Mouse (Mus musculus): ENCODE data around the gene Mat2a. TPM values are rescaled to one million over a fixed set of nuclear protein-coding genes. Genes with fewer than 3 reads are reported as not detected.

Gene Mat2a
- total RNA-seq, 2 experiments from 2014 or later, result 186 to 194 TPM

GRCm38 (mm10) chr6:72410003-72410402, 29.4 kb downstream of the Mat2a start:
- no peak for DNase-seq (ENCODE audit: extremely low spot score in 1 of 2, low spot score in 2 of 2)
- Histone ChIP-seq H3K4me3 (no peak overlapping the region), H3K27ac (no peak overlapping the region)
- TF ChIP-seq CTCF (IDR thresholded peaks at IDR 0.05), result no peak
- intact Hi-C loops (cut with DNase I), result no loop called here

DNA sequence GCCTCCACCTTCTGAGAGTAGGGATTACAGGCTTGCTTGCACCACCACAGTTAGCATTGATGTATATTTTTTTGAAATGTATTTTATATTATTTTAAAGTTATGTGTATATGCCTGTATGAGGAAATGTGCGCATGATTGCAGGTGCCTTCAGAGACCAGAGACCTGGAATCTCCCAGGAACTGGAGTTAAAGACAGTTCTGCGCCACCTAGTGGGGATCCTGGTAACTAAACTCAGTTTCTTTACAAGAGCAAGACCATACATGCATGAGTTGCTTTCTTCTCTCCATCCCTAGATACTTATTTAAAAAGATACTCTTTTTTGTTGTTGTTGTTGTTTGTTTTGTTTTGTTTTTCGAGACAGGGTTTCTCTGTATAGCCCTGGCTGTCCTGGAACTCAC, 29.8 kb downstream of the Mat2a start:
- intact Hi-C loops (cut with DNase I), result loop anchor here (2.0 kb wide), 1 partner anchor 47 kb away; no protein-coding TSS in a partner anchor
- DNase-seq (ENCODE audit: extremely low spot score in 1 of 2, low spot score in 2 of 2), result peak; percentile 50 to 62
- H3K4me3 ChIP-seq, result no peak overlapping the region
- TF ChIP-seq CTCF (IDR thresholded peaks at IDR 0.05), result peak; percentile 68
- no peak overlapping the region for H3K27ac ChIP-seq

GRCm38 (mm10) chr6:72407119-72407518, 32.2 kb downstream of the Mat2a start:
- DNase-seq (ENCODE audit: extremely low spot score in 1 of 2, low spot score in 2 of 2), result peak; percentile 70 to 83
- Histone ChIP-seq H3K4me3 (no peak overlapping the region), H3K27ac (no peak overlapping the region)
- peak; percentile 85 for TF ChIP-seq CTCF (IDR thresholded peaks at IDR 0.05)
- intact Hi-C loops (cut with DNase I), result no loop called here

DNA sequence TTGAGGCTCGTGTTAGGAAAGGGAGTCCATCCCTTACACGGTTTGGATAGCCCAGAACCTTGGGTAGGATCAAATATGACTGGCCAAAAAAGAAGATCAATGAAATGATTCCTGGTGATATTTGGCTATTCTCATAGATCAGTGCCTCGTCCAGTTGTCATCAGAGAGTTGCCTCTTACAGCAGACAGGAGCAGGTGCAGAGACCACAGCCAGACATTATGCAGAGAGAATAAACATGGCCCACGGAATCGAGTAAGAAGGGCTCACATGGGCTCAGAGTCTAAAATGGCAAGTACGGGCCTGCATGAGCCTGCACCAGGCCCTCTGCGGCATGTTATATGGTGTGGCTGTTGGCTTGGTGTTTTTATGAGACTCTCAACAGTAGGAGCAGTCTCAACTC, 34.0 kb downstream of the Mat2a start:
- Histone ChIP-seq H3K4me3 (no peak overlapping the region), H3K27ac (no peak overlapping the region)
- no peak for TF ChIP-seq CTCF (IDR thresholded peaks at IDR 0.05)
- no peak for DNase-seq (ENCODE audit: extremely low spot score in 1 of 2, low spot score in 2 of 2)
- intact Hi-C loops (cut with DNase I), result no loop called here

DNA sequence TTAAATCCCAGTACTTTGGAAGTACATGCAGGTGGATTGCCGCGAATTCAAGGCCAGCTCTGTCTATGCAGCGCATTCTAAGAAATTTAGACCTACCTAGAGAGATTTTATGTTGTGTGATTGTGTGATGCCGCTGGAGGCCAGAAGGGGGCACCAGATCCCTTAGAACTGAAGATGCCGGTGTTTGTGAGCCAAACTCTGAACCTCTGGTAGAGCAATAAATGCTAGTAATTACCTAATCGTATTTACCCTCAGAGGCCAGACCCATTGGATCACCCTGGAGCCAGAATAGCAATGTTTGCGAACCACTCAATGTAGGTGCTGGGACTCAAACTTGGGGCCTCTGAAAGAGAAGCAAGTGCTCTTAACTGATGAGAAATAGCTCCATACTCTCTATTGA, 37.5 kb downstream of the Mat2a start:
- intact Hi-C loops (cut with DNase I), result no loop called here
- peak; percentile 63 to 67 for DNase-seq (ENCODE audit: extremely low spot score in 1 of 2, low spot score in 2 of 2)
- Histone ChIP-seq H3K27ac (no peak overlapping the region), H3K4me3 (no peak overlapping the region)
- peak; percentile 86 for TF ChIP-seq CTCF (IDR thresholded peaks at IDR 0.05)

DNA sequence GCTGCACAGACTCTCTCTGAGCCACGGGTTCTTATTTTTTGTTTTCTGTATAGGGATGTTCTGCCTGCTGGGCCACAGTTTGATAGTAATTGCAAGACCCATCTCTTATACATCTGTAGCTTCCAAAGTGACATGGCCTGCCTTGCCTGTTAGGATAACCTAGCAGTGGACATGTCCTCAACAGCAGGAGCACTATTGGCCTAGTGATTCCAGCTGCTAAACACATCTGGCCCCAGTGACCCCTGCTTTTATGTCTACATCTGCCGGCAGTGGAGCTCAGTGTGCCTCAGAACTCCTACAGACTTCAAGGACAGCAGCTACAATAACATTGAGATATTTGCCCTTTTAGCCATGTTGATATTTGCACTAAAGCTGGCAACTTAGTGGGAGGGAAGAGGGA, 39.4 kb downstream of the Mat2a start:
- Histone ChIP-seq H3K4me3 (no peak overlapping the region), H3K27ac (no peak overlapping the region)
- intact Hi-C loops (cut with DNase I), result no loop called here
- no peak for TF ChIP-seq CTCF (IDR thresholded peaks at IDR 0.05)
- no peak for DNase-seq (ENCODE audit: extremely low spot score in 1 of 2, low spot score in 2 of 2)

GRCm38 (mm10) chr6:72396837-72397251, 42.5 kb downstream of the Mat2a start:
- TF ChIP-seq CTCF (IDR thresholded peaks at IDR 0.05), result no peak
- no peak for DNase-seq (ENCODE audit: extremely low spot score in 1 of 2, low spot score in 2 of 2)
- intact Hi-C loops (cut with DNase I), result no loop called here
- H3K4me3 ChIP-seq, result no peak overlapping the region
- H3K27ac ChIP-seq, result no peak overlapping the region

DNA sequence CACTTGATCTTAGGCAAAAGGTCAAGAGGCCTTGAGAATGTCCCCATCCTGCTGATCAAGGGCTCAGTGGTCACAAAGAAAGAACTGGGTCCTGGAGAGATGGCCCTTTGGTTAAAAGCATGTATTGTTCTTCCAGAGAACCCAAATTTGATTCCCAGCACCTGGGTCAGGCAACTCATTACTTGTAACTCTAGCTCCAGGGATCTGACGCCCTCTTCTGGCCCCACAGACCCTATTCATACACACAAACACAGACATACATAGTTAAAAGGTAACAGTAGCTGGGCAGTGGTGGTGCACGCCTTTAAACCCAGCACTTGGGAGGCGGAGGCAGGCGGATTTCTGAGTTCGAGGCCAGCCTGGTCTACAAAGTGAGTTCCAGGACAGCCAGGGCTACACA, 47.0 kb downstream of the Mat2a start:
- intact Hi-C loops (cut with DNase I), result no loop called here

DNA sequence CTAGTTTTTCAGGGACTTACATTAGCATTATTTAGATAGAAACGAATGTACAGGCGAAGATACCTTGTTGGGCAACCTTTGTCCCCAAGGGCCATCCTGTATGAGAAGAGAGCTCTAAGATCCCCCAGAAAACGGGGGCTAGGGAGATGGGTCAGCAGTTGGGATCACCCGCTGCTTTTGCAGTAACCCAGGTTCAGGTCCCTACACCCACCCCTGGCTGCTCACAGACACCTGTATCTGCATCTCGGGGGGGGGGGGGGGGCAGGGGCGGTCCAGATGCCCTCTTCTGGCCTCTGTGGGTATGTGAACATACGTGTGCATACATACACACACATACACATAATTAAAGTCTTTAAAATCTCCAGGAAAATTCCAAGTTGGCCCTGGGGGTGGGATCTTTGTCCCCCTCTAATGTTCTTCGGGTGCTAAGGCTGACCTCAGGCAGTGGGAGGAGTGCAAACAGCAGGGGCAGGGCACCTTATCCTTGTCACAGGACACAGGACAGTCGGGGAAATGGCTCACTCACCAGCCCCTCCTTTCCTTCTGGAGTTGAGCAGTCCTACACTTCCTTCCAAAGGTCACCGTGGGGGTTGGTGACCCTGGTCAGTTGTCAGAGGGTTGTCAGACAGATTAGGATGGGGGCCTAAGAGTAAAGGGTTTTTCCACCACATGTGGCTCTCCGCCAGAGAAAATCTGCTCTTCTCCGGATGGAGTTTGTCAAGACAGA, 48.4 kb downstream of the Mat2a start:
- H3K4me3 ChIP-seq, result peak overlapping the region; percentile 47
- intact Hi-C loops (cut with DNase I), result no loop called here
- no peak for TF ChIP-seq CTCF (IDR thresholded peaks at IDR 0.05)
- peak overlapping the region; percentile 76 for H3K27ac ChIP-seq
- DNase-seq (ENCODE audit: extremely low spot score in 1 of 2, low spot score in 2 of 2), result no peak

More for the DNA sequence above, 47.0 kb downstream of the Mat2a start:
- Histone ChIP-seq H3K27ac (no peak overlapping the region), H3K4me3 (no peak overlapping the region)
- TF ChIP-seq CTCF (IDR thresholded peaks at IDR 0.05), result no peak
- DNase-seq (ENCODE audit: extremely low spot score in 1 of 2, low spot score in 2 of 2), result no peak

DNA sequence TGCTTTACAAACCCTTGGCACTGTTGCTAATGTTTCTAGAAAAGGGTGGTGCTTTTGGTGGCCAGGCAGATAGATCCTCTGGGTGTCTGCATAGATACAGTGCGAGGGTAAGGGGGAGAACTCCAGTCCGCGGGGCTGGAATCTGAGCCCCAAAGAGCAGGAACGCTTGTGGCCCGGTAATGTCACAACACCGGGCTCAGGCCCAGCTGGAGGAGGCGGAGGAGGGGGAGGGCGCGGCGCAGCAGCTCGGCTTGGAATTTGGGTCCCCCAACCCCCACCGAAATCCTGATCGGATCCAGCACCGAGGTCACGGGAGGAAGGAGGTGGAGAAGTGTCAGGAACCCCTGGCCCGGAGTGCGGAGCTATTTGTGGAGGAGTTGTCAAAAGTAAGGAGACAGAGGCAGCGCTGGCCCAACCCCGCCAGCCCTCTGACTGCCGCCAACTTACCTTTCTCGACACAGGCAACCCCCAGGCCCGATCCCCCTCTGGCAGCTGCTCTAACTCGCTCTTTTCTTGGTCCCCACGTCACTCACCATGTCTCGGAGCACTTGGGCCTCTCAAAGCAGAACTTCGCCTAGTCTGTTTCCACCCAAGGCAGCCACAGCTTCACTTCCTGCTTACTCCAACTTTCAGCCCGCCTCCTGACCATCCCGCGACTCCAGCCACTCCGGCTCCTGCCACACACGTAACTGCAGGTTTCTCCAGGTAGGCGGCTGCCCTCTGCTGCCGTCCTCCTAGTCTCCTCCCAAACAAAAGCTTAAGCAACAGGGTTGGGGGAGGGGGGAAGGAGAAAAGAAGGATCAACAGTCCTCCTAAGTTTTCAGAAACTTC, 49.2 kb downstream of the Mat2a start, which contains the start of gene Vamp8:
Vamp8 (minus strand) TSS at position 763 of the 831 bp plus-strand sequence.
- Histone ChIP-seq H3K27ac (peak within 1 kb of the TSS; percentile 76), H3K4me3 (peak within 1 kb of the TSS; percentile 47)
- no peak for TF ChIP-seq CTCF (IDR thresholded peaks at IDR 0.05)
- intact Hi-C loops (cut with DNase I), result no loop called here
- peak; percentile 31 to 36 for DNase-seq (ENCODE audit: extremely low spot score in 1 of 2, low spot score in 2 of 2)

- no peak for TF ChIP-seq CTCF (IDR thresholded peaks at IDR 0.05)
- intact Hi-C loops (cut with DNase I), result no loop called here
These were observed 49.9 kb downstream of the Mat2a start for GRCm38 (mm10) chr6:72389471-72389940.

GRCm38 (mm10) chr6:72388791-72389329, 50.5 kb downstream of the Mat2a start:
- H3K27ac ChIP-seq, result no peak overlapping the region
- no peak for TF ChIP-seq CTCF (IDR thresholded peaks at IDR 0.05)
- no peak for DNase-seq (ENCODE audit: extremely low spot score in 1 of 2, low spot score in 2 of 2)
- intact Hi-C loops (cut with DNase I), result no loop called here
- H3K4me3 ChIP-seq, result no peak overlapping the region

More at GRCm38 (mm10) chr6:72389471-72389940, 49.9 kb downstream of the Mat2a start:
- Histone ChIP-seq H3K4me3 (peak overlapping the region; percentile 47), H3K27ac (peak overlapping the region; percentile 76)
- no peak for DNase-seq (ENCODE audit: extremely low spot score in 1 of 2, low spot score in 2 of 2)

Data from left cerebral cortex, adult 2 months (tissue).